Mouse (Mus musculus): ENCODE results near the gene 0610009B22Rik. TPM values are rescaled to one million over a fixed set of nuclear protein-coding genes. Genes with fewer than 3 reads are reported as not detected.

0610009B22Rik gene
- total and polyA plus RNA-seq, 3 experiments = 34.6 to 68.5 (median 41.8) TPM

GRCm38 (mm10) chr11:51681324-51681975 is 7.2 kb downstream of the 0610009B22Rik start:
- H3K79me2 ChIP-seq (replicated peaks; ENCODE audit: control insufficient read depth, extremely low read depth, insufficient read depth, poor library complexity, severe bottlenecking) = no peaks in the 10 kb centered on the region
- dilution Hi-C loops (cut with MboI; ENCODE audit: extremely low pct_ligation_motif_present, extremely low pct_unique_long_range_greater_than_20kb, low sequenced_read_pairs) (no loop called here), in situ Hi-C loops (cut with MboI; ENCODE audit: low pct_ligation_motif_present, low pct_unique_long_range_greater_than_20kb, low sequenced_read_pairs) (loop anchor here (10.0 kb wide), 1 partner anchor 67 kb away; the partner anchor contains the start of gene Nhp2)
- no peak overlapping the region for H3K4me2 ChIP-seq (ENCODE audit: insufficient read depth, low read depth, poor library complexity, severe bottlenecking)
- peak; percentile 92 for DNase-seq (ENCODE audit: extremely low read depth)
- no peak overlapping the region for H3K9ac ChIP-seq (ENCODE audit: insufficient read depth, low read depth)
- H3K27me3 ChIP-seq (replicated peaks) = no peaks in the 10 kb centered on the region
- no peaks in the 10 kb centered on the region for H3K9me3 ChIP-seq (replicated peaks; ENCODE audit: low read length)
- no peak for TF ChIP-seq MXI1 (IDR thresholded peaks at IDR 0.05; ENCODE audit: low read depth, low read length)
- peak; percentile 57 for TF ChIP-seq HCFC1 (IDR thresholded peaks at IDR 0.05; ENCODE audit: low read depth, low read length)
- TF ChIP-seq ZNF384 (IDR thresholded peaks at IDR 0.05; ENCODE audit: low read depth, low read length) = peak; percentile 19; the same call in 1 of the 2 replicates
- TF ChIP-seq UBTF (IDR thresholded peaks at IDR 0.05; ENCODE audit: low read depth, low read length) = no peak
- no peak for TF ChIP-seq GABPA (IDR thresholded peaks at IDR 0.05; ENCODE audit: insufficient replicate concordance, low read depth, low read length)
- peak; percentile 99 for TF ChIP-seq ZC3H11A (IDR thresholded peaks at IDR 0.05; ENCODE audit: low read depth, low read length)
- peak; percentile 58; the same call in 1 of the 2 replicates for TF ChIP-seq NELFE (IDR thresholded peaks at IDR 0.05; ENCODE audit: low read depth, low read length)
- TF ChIP-seq MAZ (IDR thresholded peaks at IDR 0.05; ENCODE audit: low read depth, low read length) = 0 out of 2 replicates have a peak, but pooled peaks have one; percentile 27
- TF ChIP-seq RCOR1 (conservative IDR thresholded peaks at IDR 0.05; ENCODE audit: low read depth, low read length) = no peak; the same call in 1 of the 2 replicates
- TF ChIP-seq MAX (IDR thresholded peaks at IDR 0.05; ENCODE audit: low read length) = 0 out of 2 replicates have a peak, but pooled peaks have one; percentile 35
- 0 out of 2 replicates have a peak, but pooled peaks have one; percentile 23 for TF ChIP-seq E2F4 (IDR thresholded peaks at IDR 0.05; ENCODE audit: insufficient replicate concordance, low read depth, low read length)
- no peak for TF ChIP-seq POLR2AphosphoS2 (IDR thresholded peaks at IDR 0.05; ENCODE audit: low read depth, low read length)
- no peak for TF ChIP-seq CHD2 (IDR thresholded peaks at IDR 0.05; ENCODE audit: low read length)
- TF ChIP-seq SIN3A (IDR thresholded peaks at IDR 0.05; ENCODE audit: low read length) = peak; percentile 83
- no peak for TF ChIP-seq ZMIZ1 (IDR thresholded peaks at IDR 0.05; ENCODE audit: low read depth, low read length)
- peak; percentile 51 for TF ChIP-seq MEF2A (IDR thresholded peaks at IDR 0.05; ENCODE audit: borderline replicate concordance, low read depth, low read length)
- peak; percentile 45; the same call in 1 of the 2 replicates for TF ChIP-seq JUND (conservative IDR thresholded peaks at IDR 0.05; ENCODE audit: low read depth, low read length)
- peak; percentile 39; the same call in 1 of the 2 replicates for TF ChIP-seq NRF1 (IDR thresholded peaks at IDR 0.05; ENCODE audit: low read depth, low read length)
- TF ChIP-seq USF2 (conservative IDR thresholded peaks at IDR 0.05; ENCODE audit: low read depth, low read length) = no peak
- TF ChIP-seq SMC3 (IDR thresholded peaks at IDR 0.05; ENCODE audit: low read depth, low read length) = peak; percentile 100
- TF ChIP-seq MYC (IDR thresholded peaks at IDR 0.05; ENCODE audit: low read depth, low read length) = peak; percentile 46; the same call in 1 of the 2 replicates
- peak; percentile 93 to 99 for TF ChIP-seq CTCF (conservative IDR thresholded peaks at IDR 0.05 in 1 of 2, IDR thresholded peaks at IDR 0.05 in 1 of 2; ENCODE audit: low read depth in 2 of 2, low read length in 2 of 2)
- TF ChIP-seq IRF4 (IDR thresholded peaks at IDR 0.05; ENCODE audit: low read depth, low read length) = peak; percentile 77
- 0 out of 2 replicates have a peak, but pooled peaks have one; percentile 38 for TF ChIP-seq ELF1 (IDR thresholded peaks at IDR 0.05; ENCODE audit: low read depth, low read length)
- no peak overlapping the region for H3K27ac ChIP-seq (ENCODE audit: insufficient read depth, low read depth)
- H3K36me3 ChIP-seq (replicated peaks in 1 of 2; ENCODE audit: control insufficient read depth in 1 of 2, insufficient read depth in 1 of 2, low read length in 1 of 2) = peaks cover 3 to 16% of the 10 kb centered on the region in 2 experiments
- H3K4me3 ChIP-seq (replicated peaks in 1 of 3; ENCODE audit: low read depth in 2 of 3, low read length in 2 of 3, poor library complexity in 1 of 3) = no peak overlapping the region
- H3K4me1 ChIP-seq (ENCODE audit: control insufficient read depth in 1 of 2, insufficient read depth in 2 of 2) = peaks cover 0 to 9% of the 10 kb centered on the region in 2 experiments; a peak in 2 of 4 replicates
